Comparison of ENCODE assay signal across 11 mouse cellular contexts in genomic region chr7:30419561-30420499, GRCm38 (mm10). TPM values are rescaled to one million over a fixed set of nuclear protein-coding genes. Genes with fewer than 3 reads are reported as not detected.
DNase-seq lines count a peak whose midpoint lies in the region; ATAC-seq lines count a peak whose summit lies in the region.
"Had no signal": no experiment of that assay in that cellular context is flagged by ENCODE, and none has a peak within 500 bp of the region (broad histone marks: within the 10 kb centered on the region; RNA-seq: fewer than 3 reads in every experiment).

Hcst (minus strand) TSS chr7:30419854.

- peak; percentile 39 to 54 for DNase-seq in heart, adult 18-20 months
- peak; percentile 42 to 55 for DNase-seq in spleen, postnatal 10 days (ENCODE audit: low spot score in 2 of 2)
- DNase-seq in layer of hippocampus, adult 18-20 months (ENCODE audit: low spot score in 2 of 2): no peak
- DNase-seq in right cerebral cortex, postnatal 36 days (ENCODE audit: low spot score in 2 of 2): no peak
- DNase-seq: cerebellum, postnatal 14 days; midbrain, embryonic 14.5 days had no signal

- H3K27me3 ChIP-seq in heart, embryonic 11.5 days (ENCODE audit: control insufficient read depth, insufficient read depth, low read length): peaks cover 7% of the 10 kb centered on the region; the same call in 1 of the 2 replicates
- peaks cover 3% of the 10 kb centered on the region; the same call in 1 of the 2 replicates for H3K27me3 ChIP-seq in liver, embryonic 16.5 days (ENCODE audit: control insufficient read depth, insufficient read depth, low read depth, low read length)
- H3K27me3 ChIP-seq in hindbrain, embryonic 16.5 days (replicated peaks; ENCODE audit: control insufficient read depth, insufficient read depth, low read length): no peaks in the 10 kb centered on the region

- H3K4me1 ChIP-seq in heart, embryonic 11.5 days (ENCODE audit: control insufficient read depth, insufficient read depth, low read length): no peaks in the 10 kb centered on the region; the same call in 1 of the 2 replicates
- H3K4me1 ChIP-seq in liver, embryonic 16.5 days (ENCODE audit: control insufficient read depth, low read depth, low read length): peaks cover 15% of the 10 kb centered on the region
- peaks cover 11% of the 10 kb centered on the region for H3K4me1 ChIP-seq in hindbrain, embryonic 16.5 days (ENCODE audit: control insufficient read depth, insufficient read depth, low read depth, low read length)

- no peaks in the 10 kb centered on the region for H3K9me3 ChIP-seq in heart, embryonic 11.5 days (replicated peaks; ENCODE audit: control insufficient read depth, low read length)
- no peaks in the 10 kb centered on the region for H3K9me3 ChIP-seq in liver, embryonic 16.5 days (replicated peaks; ENCODE audit: control insufficient read depth, low read length)
- H3K9me3 ChIP-seq in hindbrain, embryonic 16.5 days (ENCODE audit: control insufficient read depth, low read length): no peaks in the 10 kb centered on the region

- no peak within 1 kb of the TSS for H3K4me2 ChIP-seq in heart, embryonic 11.5 days
- H3K4me2 ChIP-seq in liver, embryonic 16.5 days (ENCODE audit: low read depth, low read length): peak within 1 kb of the TSS; percentile 30
- H3K4me2 ChIP-seq in hindbrain, embryonic 16.5 days (ENCODE audit: low read length): no peak within 1 kb of the TSS

- H3K9ac ChIP-seq in heart, embryonic 11.5 days (ENCODE audit: low read depth, low read length): no peak within 1 kb of the TSS
- no peak within 1 kb of the TSS for H3K9ac ChIP-seq in liver, embryonic 16.5 days (ENCODE audit: low read depth, low read length)
- H3K9ac ChIP-seq in hindbrain, embryonic 16.5 days (ENCODE audit: low read depth, low read length): no peak within 1 kb of the TSS

- H3K27ac ChIP-seq in heart, embryonic 11.5 days (ENCODE audit: low read depth, low read length): no peak within 1 kb of the TSS
- H3K27ac ChIP-seq in liver, embryonic 16.5 days (ENCODE audit: low read length): peak within 1 kb of the TSS; percentile 76
- no peak within 1 kb of the TSS for H3K27ac ChIP-seq in hindbrain, embryonic 16.5 days (ENCODE audit: low read depth, low read length)
- H3K27ac ChIP-seq: kidney, postnatal 0 days had no signal

- no peak within 1 kb of the TSS for H3K4me3 ChIP-seq in heart, embryonic 11.5 days (ENCODE audit: low read depth, low read length)
- H3K4me3 ChIP-seq in liver, embryonic 16.5 days (ENCODE audit: low read depth, low read length): 0 out of 2 replicates have a peak within 1 kb of the TSS, but pooled peaks have one; percentile 18
- no peak within 1 kb of the TSS for H3K4me3 ChIP-seq in hindbrain, embryonic 16.5 days (ENCODE audit: low read length)

- ATAC-seq in heart, embryonic 11.5 days (replicated peaks; ENCODE audit: insufficient number of reproducible peaks, low FRiP score, low TSS enrichment): no peak
- ATAC-seq in activated CD4-positive, CD25-positive, alpha-beta regulatory T cell, adult 4 months: peak; percentile 40
- 0 out of 2 replicates have a peak, but pooled peaks have one; percentile 20 for ATAC-seq in liver, embryonic 16.5 days (ENCODE audit: low read depth)
- ATAC-seq in hindbrain, embryonic 16.5 days: no peak

- no peaks in the 10 kb centered on the region for H3K36me3 ChIP-seq in heart, embryonic 11.5 days (ENCODE audit: control insufficient read depth, insufficient read depth, low read length)
- no peaks in the 10 kb centered on the region for H3K36me3 ChIP-seq in liver, embryonic 16.5 days (ENCODE audit: control insufficient read depth, insufficient read depth)
- H3K36me3 ChIP-seq in hindbrain, embryonic 16.5 days (ENCODE audit: control insufficient read depth, insufficient read depth, low read length): no peaks in the 10 kb centered on the region

- 59% methylated on average over 10 of the region's 10 CpGs for WGBS in heart, embryonic 11.5 days (ENCODE audit: insufficient replicate concordance)
- 8% methylated on average over 10 of the region's 10 CpGs for WGBS in liver, embryonic 16.5 days (ENCODE audit: insufficient replicate concordance)
- WGBS in hindbrain, embryonic 16.5 days: 79% methylated on average over 10 of the region's 10 CpGs

RNA-seq across cellular contexts. Expression of gene Hcst, which starts in this region (rescaled TPM):
- total RNA-seq in heart, adult 18-20 months (2021): 1 to 10 TPM in 1 of 2 experiments, under 1 TPM in 1; 0.69 to 3.3 TPM
- polyA plus RNA-seq in heart, embryonic 11.5 days (2014; fragmentation: Nextera tagmentation; extraction: Ambion mirVana): 0.53 and 0.99 TPM in 2 replicates
- 100 to 1,000 TPM; 433 to 632 TPM for polyA plus RNA-seq in activated CD4-positive, CD25-positive, alpha-beta regulatory T cell, adult 4 months (2017; shearing (Covaris generic))
- 7.2 and 7.8 TPM in 2 replicates for polyA plus RNA-seq in liver, embryonic 16.5 days (2015; fragmentation: Nextera tagmentation; extraction: Ambion mirVana)
- 0.95 and 0.97 TPM in 2 replicates for polyA plus RNA-seq in hindbrain, embryonic 16.5 days (2015; fragmentation: Nextera tagmentation; extraction: Ambion mirVana)
- under 1 TPM in 1 of 2 experiments, not detected in 1; 0.99 TPM for total RNA-seq in layer of hippocampus, adult 18-20 months (2021)

Comparison
In these comparisons a context has a peak if more than half of its experiments do, and no peak if none do; other contexts are left out.
1. RNA of gene Hcst (polyA plus RNA-seq): 433 to 632 TPM in activated CD4-positive, CD25-positive, alpha-beta regulatory T cell, adult 4 months; 7.2 to 7.8 TPM in liver, embryonic 16.5 days, 0.95 to 0.97 TPM in hindbrain, embryonic 16.5 days and 0.53 to 0.99 TPM in heart, embryonic 11.5 days; every median in the first group is over 10 times any median in the second.
2. DNase-seq: peak in heart, adult 18-20 months (2 of 2) and spleen, postnatal 10 days (2 of 2); none in layer of hippocampus, adult 18-20 months (0 of 2) and right cerebral cortex, postnatal 36 days (0 of 2).
3. ATAC-seq: peak in activated CD4-positive, CD25-positive, alpha-beta regulatory T cell, adult 4 months (single experiment) and liver, embryonic 16.5 days (single experiment); none in heart, embryonic 11.5 days (single experiment) and hindbrain, embryonic 16.5 days (single experiment).